Mouse (Mus musculus): ENCODE data around the gene Sohlh1.

DNA sequence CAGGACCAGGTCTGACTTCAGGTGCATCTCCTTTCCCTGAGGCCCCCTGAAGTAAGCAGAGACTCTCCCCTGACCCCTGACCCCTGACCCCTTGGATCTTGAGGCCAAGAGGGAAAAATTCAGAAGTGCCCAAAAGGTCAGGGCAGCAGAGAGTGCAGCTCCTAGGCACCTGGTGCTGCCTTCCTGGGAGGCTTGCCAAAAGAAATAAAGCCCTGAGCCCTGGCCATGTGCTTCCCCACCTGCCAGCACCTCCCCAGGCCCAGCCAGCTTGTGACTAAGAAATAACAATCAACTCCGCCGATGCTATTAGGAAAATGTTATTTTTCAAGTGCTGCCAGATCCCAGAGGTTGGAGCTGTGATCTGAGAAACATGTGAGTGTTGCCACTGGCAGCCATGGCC, 15.0 kb upstream of the Sohlh1 start:
- TF ChIP-seq CTCF (IDR thresholded peaks at IDR 0.05): no peak
- TF ChIP-seq EP300 (IDR thresholded peaks at IDR 0.05): no peak

Data from lung, postnatal 0 days (tissue).